Mouse (Mus musculus): ENCODE results near the gene Vmn1r71. TPM values are rescaled to one million over a fixed set of nuclear protein-coding genes. Genes with fewer than 3 reads are reported as not detected.

The Vmn1r71 gene
- not detected in 2 replicates for polyA plus RNA-seq (2021; fragmentation: Nextera tagmentation)
- long read RNA-seq, experiment 1 = 0 reads
- long read RNA-seq, experiment 2 = 0 reads

GRCm38 (mm10) chr7:10754264-10754663, at the start of gene Vmn1r71:
TSS of gene Vmn1r71 (minus strand) at chr7:10754364.

Other genes with a start within 250 kb of the Vmn1r71 start
- not detected in 2 replicates for gene Vmn1r68, start 195.9 kb downstream of the Vmn1r71 start, polyA plus RNA-seq (2021; fragmentation: Nextera tagmentation)
- gene Vmn1r69, start 140.7 kb downstream of the Vmn1r71 start, polyA plus RNA-seq (2021; fragmentation: Nextera tagmentation) = not detected in 2 replicates
- gene Vmn1r70, start 122.8 kb downstream of the Vmn1r71 start, polyA plus RNA-seq (2021; fragmentation: Nextera tagmentation) = not detected in 2 replicates
- gene Nlrp4b, start 66.6 kb downstream of the Vmn1r71 start, polyA plus RNA-seq (2021; fragmentation: Nextera tagmentation) = not detected in 2 replicates
- gene Zscan4b, start 150.7 kb upstream of the Vmn1r71 start, polyA plus RNA-seq (2021; fragmentation: Nextera tagmentation) = not detected in 2 replicates

All from layer of hippocampus, adult 6 months (tissue).